Mouse (Mus musculus) cortical plate, adult 2 months (tissue): ENCODE measurements around the gene Faf1.

ENCODE experiments used
- CTCF ChIP-seq: fragments of 200-500 bp; IDR thresholded peaks from 2 replicates; pipeline ENCODE4 v1.5.1; 2011; ENCODE audit warnings: mild to moderate bottlenecking, control low read depth, low read length; ENCODE audit not compliant: insufficient read depth; ENCODE audit errors: extremely low read depth
- POLR2A ChIP-seq: fragments of 200-500 bp; IDR thresholded peaks from 2 replicates; pipeline ENCODE4 v1.6.1; 2011; ENCODE audit warnings: mild to moderate bottlenecking, low read length, control low read depth; ENCODE audit not compliant: insufficient read depth; ENCODE audit errors: extremely low read depth

GRCm38 (mm10) chr4:109655738-109656137 is 20.6 kb upstream of the Faf1 start:
- TF ChIP-seq CTCF (no peak), POLR2A (no peak)
